Mouse (Mus musculus) lung, embryonic 16.5 days (tissue): Measurements from ENCODE around the gene Nynrin. TPM values are rescaled to one million over a fixed set of nuclear protein-coding genes. Genes with fewer than 3 reads are reported as not detected.

Source experiments
- ATAC-seq: fragments of 200-750 bp; cut with Nextera tagmentation; 2 replicates; pipeline ENCODE4 v1.8.0; 2017; ENCODE audit warnings: low read depth, mild to moderate bottlenecking, moderate library complexity
- H3K27ac ChIP-seq: fragments of 300-500 bp; sonication (generic); 2 replicates; pipeline ENCODE4 v1.5.1; 2014; ENCODE audit warnings: mild to moderate bottlenecking, control low read depth, low read length
- H3K27me3 ChIP-seq: fragments of 300-500 bp; sonication (generic); 2 replicates; pipeline ENCODE4 v1.6.1; 2014; ENCODE audit warnings: low read depth, low read length, mixed read lengths; ENCODE audit not compliant: control insufficient read depth, insufficient read depth
- H3K36me3 ChIP-seq: fragments of 300-500 bp; sonication (generic); 2 replicates; pipeline ENCODE4 v1.6.1; 2014; ENCODE audit warnings: low read length; ENCODE audit not compliant: control insufficient read depth, insufficient read depth
- H3K4me1 ChIP-seq: fragments of 300-500 bp; sonication (generic); replicated peaks from 2 replicates; pipeline ENCODE4 v1.6.1; 2014; ENCODE audit warnings: low read length, mixed read lengths; ENCODE audit not compliant: control insufficient read depth, insufficient read depth
- H3K4me2 ChIP-seq: fragments of 300-500 bp; sonication (generic); 2 replicates; pipeline ENCODE4 v1.6.1; 2014; ENCODE audit warnings: low read depth, low read length, control low read depth
- H3K4me3 ChIP-seq: fragments of 300-500 bp; sonication (generic); 2 replicates; pipeline ENCODE4 v1.5.1; 2014; ENCODE audit warnings: mild to moderate bottlenecking, low read length, control low read depth
- H3K9ac ChIP-seq: fragments of 300-500 bp; sonication (generic); 2 replicates; pipeline ENCODE4 v1.6.1; 2014; ENCODE audit warnings: low read length, control low read depth
- H3K9me3 ChIP-seq: fragments of 300-500 bp; sonication (generic); 2 replicates; pipeline ENCODE4 v1.6.1; 2016; ENCODE audit warnings: low read length; ENCODE audit not compliant: control insufficient read depth
- WGBS: fragments of 180-500 bp; shearing (Covaris S2); extraction: QIAGEN DNeasy Blood & Tissue Kit; methylation state at CpG from one replicate; pipeline ENCODE4 v1.1.7; 2014; 5-methylcytosine and 5-hydroxymethylcytosine counted together
- polyA plus RNA-seq: library from polyadenylated mRNA; unstranded; fragments of >200 nt; fragmentation: Nextera tagmentation; extraction: Ambion mirVana; gene quantifications from 2 replicates; pipeline ENCODE4 v1.2.1, GENCODE M21; 2015

The Nynrin gene
- polyA plus RNA-seq, 1 experiment from 2014 or later: 18.8 TPM

- peak; percentile 29 for ATAC-seq
- peak overlapping the region; percentile 69 for H3K4me3 ChIP-seq
- peak overlapping the region; percentile 76 for H3K4me2 ChIP-seq
- no peaks in the 10 kb centered on the region; the same call in 1 of the 2 replicates for H3K36me3 ChIP-seq
- no peaks in the 10 kb centered on the region for H3K27me3 ChIP-seq
- peaks cover 50% of the 10 kb centered on the region for H3K4me1 ChIP-seq
- 0% methylated on average over 9 of the region's 9 CpGs for WGBS
- H3K9me3 ChIP-seq: no peaks in the 10 kb centered on the region
- peak overlapping the region; percentile 99 for H3K27ac ChIP-seq
- peak overlapping the region; percentile 80 for H3K9ac ChIP-seq
These were observed 743 bp downstream of the Nynrin start for GRCm38 (mm10) chr14:55854406-55855100.

- peak; percentile 10 for ATAC-seq
These were observed 1.3 kb downstream of the Nynrin start for GRCm38 (mm10) chr14:55855101-55855561.

GRCm38 (mm10) chr14:55857588-55857987 lies 3.8 kb downstream of the Nynrin start:
- Histone ChIP-seq H3K4me2 (peak overlapping the region; percentile 36), H3K4me3 (0 out of 2 replicates have a peak overlapping the region, but pooled peaks have one; percentile 0)
- ATAC-seq: no peak

More at GRCm38 (mm10) chr14:55855101-55855561, 1.3 kb downstream of the Nynrin start:
- Histone ChIP-seq H3K4me1 (peaks cover 50% of the 10 kb centered on the region), H3K4me2 (peak overlapping the region; percentile 76), H3K27ac (peak overlapping the region; percentile 99), H3K4me3 (peak overlapping the region; percentile 69), H3K36me3 (no peaks in the 10 kb centered on the region; the same call in 1 of the 2 replicates), H3K9ac (peak overlapping the region; percentile 80), H3K27me3 (no peaks in the 10 kb centered on the region), H3K9me3 (no peaks in the 10 kb centered on the region)
- 5% methylated on average over 4 of the region's 4 CpGs for WGBS

GRCm38 (mm10) chr14:55862186-55862585 lies 8.4 kb downstream of the Nynrin start:
- Histone ChIP-seq H3K36me3 (peaks cover 25% of the 10 kb centered on the region), H3K4me2 (no peak overlapping the region), H3K4me3 (no peak overlapping the region), H3K9ac (no peak overlapping the region), H3K27ac (no peak overlapping the region), H3K4me1 (peaks cover 29% of the 10 kb centered on the region), H3K9me3 (no peaks in the 10 kb centered on the region), H3K27me3 (no peaks in the 10 kb centered on the region)
- ATAC-seq: no peak
- 56% methylated on average over 6 of the region's 6 CpGs for WGBS

More at GRCm38 (mm10) chr14:55857588-55857987, 3.8 kb downstream of the Nynrin start:
- H3K27me3 ChIP-seq: no peaks in the 10 kb centered on the region
- 34% methylated on average over 4 of the region's 4 CpGs for WGBS
- H3K36me3 ChIP-seq: no peaks in the 10 kb centered on the region; the same call in 1 of the 2 replicates
- H3K4me1 ChIP-seq: peaks cover 53% of the 10 kb centered on the region
- H3K9ac ChIP-seq: peak overlapping the region; percentile 29; the same call in 1 of the 2 replicates
- no peaks in the 10 kb centered on the region for H3K9me3 ChIP-seq
- H3K27ac ChIP-seq: peak overlapping the region; percentile 0

GRCm38 (mm10) chr14:55862970-55863369 lies 9.2 kb downstream of the Nynrin start:
- H3K4me1 ChIP-seq: peaks cover 22% of the 10 kb centered on the region
- H3K27ac ChIP-seq: no peak overlapping the region
- ATAC-seq: no peak
- peaks cover 29% of the 10 kb centered on the region for H3K36me3 ChIP-seq
- no peaks in the 10 kb centered on the region for H3K9me3 ChIP-seq
- H3K9ac ChIP-seq: no peak overlapping the region
- H3K4me3 ChIP-seq: no peak overlapping the region
- H3K27me3 ChIP-seq: no peaks in the 10 kb centered on the region
- no peak overlapping the region for H3K4me2 ChIP-seq
- 93% methylated on average over 10 of the region's 10 CpGs for WGBS

- H3K27me3 ChIP-seq: no peaks in the 10 kb centered on the region
- H3K4me1 ChIP-seq: peaks cover 19% of the 10 kb centered on the region
- peak; percentile 75 for ATAC-seq
- no peak overlapping the region for H3K4me2 ChIP-seq
- WGBS: 24% methylated on average over 7 of the region's 7 CpGs
- no peak overlapping the region for H3K27ac ChIP-seq
- H3K36me3 ChIP-seq: peaks cover 36% of the 10 kb centered on the region
- H3K4me3 ChIP-seq: no peak overlapping the region
- no peaks in the 10 kb centered on the region for H3K9me3 ChIP-seq
- H3K9ac ChIP-seq: peak overlapping the region; percentile 13; the same call in 1 of the 2 replicates
These were observed 10.0 kb downstream of the Nynrin start for GRCm38 (mm10) chr14:55863773-55864172.

- Histone ChIP-seq H3K9ac (no peak overlapping the region), H3K4me1 (peaks cover 8% of the 10 kb centered on the region), H3K4me3 (no peak overlapping the region), H3K27me3 (no peaks in the 10 kb centered on the region), H3K9me3 (no peaks in the 10 kb centered on the region), H3K36me3 (peaks cover 61% of the 10 kb centered on the region), H3K4me2 (no peak overlapping the region), H3K27ac (no peak overlapping the region)
- no peak for ATAC-seq
- 32% methylated on average over 4 of the region's 4 CpGs for WGBS
These were observed 13.2 kb downstream of the Nynrin start for GRCm38 (mm10) chr14:55866962-55867361.

- Histone ChIP-seq H3K9me3 (no peaks in the 10 kb centered on the region), H3K27me3 (no peaks in the 10 kb centered on the region), H3K4me2 (no peak overlapping the region), H3K27ac (no peak overlapping the region), H3K4me3 (no peak overlapping the region), H3K4me1 (peaks cover 4% of the 10 kb centered on the region), H3K36me3 (peaks cover 70% of the 10 kb centered on the region), H3K9ac (no peak overlapping the region)
- no peak for ATAC-seq
- WGBS: 82% methylated on average over 14 of the region's 14 CpGs
These were observed 14.6 kb downstream of the Nynrin start for GRCm38 (mm10) chr14:55868230-55869026.

- Histone ChIP-seq H3K4me2 (no peak overlapping the region), H3K4me3 (no peak overlapping the region), H3K9me3 (no peaks in the 10 kb centered on the region), H3K9ac (no peak overlapping the region), H3K4me1 (peaks cover 8% of the 10 kb centered on the region), H3K27ac (no peak overlapping the region), H3K36me3 (peaks cover 64% of the 10 kb centered on the region), H3K27me3 (no peaks in the 10 kb centered on the region)
- ATAC-seq: no peak
- 95% methylated on average over 6 of the region's 6 CpGs for WGBS
These were observed 15.7 kb downstream of the Nynrin start for GRCm38 (mm10) chr14:55869538-55869937.
